Mouse (Mus musculus) neural tube, embryonic 14.5 days (tissue): ENCODE data around the gene Abcc5. TPM values are rescaled to one million over a fixed set of nuclear protein-coding genes. Genes with fewer than 3 reads are reported as not detected.

Experiments used
- ATAC-seq: fragments of 200-750 bp; cut with Nextera tagmentation; 2 replicates; pipeline ENCODE4 v1.8.0; 2017; ENCODE audit warnings: low read depth, mild to moderate bottlenecking, moderate TSS enrichment, moderate library complexity
- H3K27ac ChIP-seq: fragments of 300-500 bp; sonication (generic); 2 replicates; pipeline ENCODE4 v1.5.1; 2014; ENCODE audit warnings: low read depth, mild to moderate bottlenecking, control low read depth, low read length, moderate library complexity, mixed read lengths
- H3K27me3 ChIP-seq: fragments of 300-500 bp; sonication (generic); 2 replicates; pipeline ENCODE4 v1.6.1; 2014; ENCODE audit warnings: low read length; ENCODE audit not compliant: control insufficient read depth, insufficient read depth
- H3K36me3 ChIP-seq: fragments of 300-500 bp; sonication (generic); 2 replicates; pipeline ENCODE4 v1.6.1; 2014; ENCODE audit warnings: low read length, mixed read lengths; ENCODE audit not compliant: control insufficient read depth, insufficient read depth
- H3K4me1 ChIP-seq: fragments of 300-500 bp; sonication (generic); 2 replicates; pipeline ENCODE4 v1.6.1; 2014; ENCODE audit warnings: low read length; ENCODE audit not compliant: control insufficient read depth, insufficient read depth
- H3K4me2 ChIP-seq: fragments of 300-500 bp; sonication (generic); 2 replicates; pipeline ENCODE4 v1.6.1; 2014; ENCODE audit warnings: mild to moderate bottlenecking, low read depth, low read length, control low read depth
- H3K4me3 ChIP-seq: fragments of 300-500 bp; sonication (generic); 2 replicates; pipeline ENCODE4 v1.5.1; 2014; ENCODE audit warnings: low read depth, low read length, control low read depth, mixed read lengths
- H3K9ac ChIP-seq: fragments of 300-500 bp; sonication (generic); replicated peaks from 2 replicates; pipeline ENCODE4 v1.6.1; 2014; ENCODE audit warnings: low read depth, mild to moderate bottlenecking, control low read depth, low read length, mixed read lengths
- H3K9me3 ChIP-seq: fragments of 300-500 bp; sonication (generic); 2 replicates; pipeline ENCODE4 v1.6.1; 2016; ENCODE audit warnings: low read length; ENCODE audit not compliant: control insufficient read depth
- WGBS: fragments of 180-500 bp; shearing (Covaris S2); extraction: QIAGEN DNeasy Blood & Tissue Kit; methylation state at CpG from one replicate; pipeline ENCODE4 v1.1.7; 2014; 5-methylcytosine and 5-hydroxymethylcytosine counted together
- polyA plus RNA-seq: library from polyadenylated mRNA; unstranded; fragments of >200 nt; fragmentation: Nextera tagmentation; extraction: Ambion mirVana; gene quantifications from 2 replicates; pipeline ENCODE4 v1.2.1, GENCODE M21; 2014

Gene Abcc5
- polyA plus RNA-seq, 1 experiment from 2014 or later, result 173 TPM

- H3K4me3 ChIP-seq, result no peak overlapping the region
- H3K27ac ChIP-seq, result no peak overlapping the region
- H3K9ac ChIP-seq, result no peak overlapping the region
- WGBS, result 92% methylated on average over 2 of the region's 2 CpGs
- H3K4me2 ChIP-seq, result no peak overlapping the region
- no peaks in the 10 kb centered on the region for H3K36me3 ChIP-seq
- no peak for ATAC-seq
- no peaks in the 10 kb centered on the region for H3K9me3 ChIP-seq
- no peaks in the 10 kb centered on the region for H3K4me1 ChIP-seq
- H3K27me3 ChIP-seq, result no peaks in the 10 kb centered on the region
Measured at GRCm38 (mm10) chr16:20415211-20415610, 11.0 kb downstream of the Abcc5 start.

DNA sequence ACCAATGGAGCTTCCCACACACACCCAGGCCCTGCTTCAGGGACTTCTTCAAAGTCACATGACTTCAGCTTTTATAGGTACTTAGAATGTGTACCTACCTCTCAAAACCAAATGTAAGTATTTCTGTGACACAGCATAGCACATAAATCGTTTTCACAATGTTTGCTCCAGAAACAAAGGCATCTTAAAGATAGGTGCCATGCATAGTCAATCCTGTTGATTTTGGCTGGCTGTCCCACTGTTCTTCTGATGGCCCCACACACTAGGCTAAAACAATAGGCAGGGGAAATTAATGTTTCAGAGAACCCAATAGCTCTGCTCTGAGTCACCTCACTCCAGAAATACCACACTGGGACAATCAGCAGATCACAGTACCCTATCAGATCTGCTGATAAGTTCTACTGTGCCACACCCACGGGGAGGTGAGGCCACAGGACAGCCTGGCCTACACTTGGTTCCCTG, 12.3 kb downstream of the Abcc5 start:
- H3K4me1 ChIP-seq, result no peaks in the 10 kb centered on the region
- ATAC-seq, result no peak
- no peak overlapping the region for H3K9ac ChIP-seq
- no peak overlapping the region for H3K4me3 ChIP-seq
- no peak overlapping the region for H3K4me2 ChIP-seq
- no peaks in the 10 kb centered on the region for H3K27me3 ChIP-seq
- no peaks in the 10 kb centered on the region for H3K9me3 ChIP-seq
- no peaks in the 10 kb centered on the region for H3K36me3 ChIP-seq
- no peak overlapping the region for H3K27ac ChIP-seq
- WGBS, result 94% methylated on average over 2 of the region's 2 CpGs

GRCm38 (mm10) chr16:20411958-20412570, 14.1 kb downstream of the Abcc5 start:
- H3K9ac ChIP-seq, result no peak overlapping the region
- H3K27ac ChIP-seq, result no peak overlapping the region
- 0 out of 2 replicates have a peak, but pooled peaks cover 4% of the 10 kb centered on the region for H3K36me3 ChIP-seq
- no peak overlapping the region for H3K4me2 ChIP-seq
- H3K4me1 ChIP-seq, result no peaks in the 10 kb centered on the region
- no peak for ATAC-seq
- 74% methylated on average over 8 of the region's 8 CpGs for WGBS
- no peaks in the 10 kb centered on the region for H3K9me3 ChIP-seq
- no peaks in the 10 kb centered on the region for H3K27me3 ChIP-seq
- no peak overlapping the region for H3K4me3 ChIP-seq

- WGBS, result 89% methylated on average over 4 of the region's 4 CpGs
- no peak overlapping the region for H3K27ac ChIP-seq
- no peaks in the 10 kb centered on the region for H3K9me3 ChIP-seq
- no peak overlapping the region for H3K4me2 ChIP-seq
- ATAC-seq, result no peak
- H3K9ac ChIP-seq, result no peak overlapping the region
- H3K4me1 ChIP-seq, result no peaks in the 10 kb centered on the region
- H3K36me3 ChIP-seq, result peaks cover 42% of the 10 kb centered on the region
- no peaks in the 10 kb centered on the region for H3K27me3 ChIP-seq
- no peak overlapping the region for H3K4me3 ChIP-seq
Measured at GRCm38 (mm10) chr16:20405335-20405734, 20.9 kb downstream of the Abcc5 start.

GRCm38 (mm10) chr16:20403327-20403726, 22.9 kb downstream of the Abcc5 start:
- H3K4me3 ChIP-seq, result no peak overlapping the region
- no peak for ATAC-seq
- WGBS, result 96% methylated on average over 2 of the region's 2 CpGs
- H3K27me3 ChIP-seq, result no peaks in the 10 kb centered on the region
- no peak overlapping the region for H3K4me2 ChIP-seq
- H3K4me1 ChIP-seq, result no peaks in the 10 kb centered on the region
- H3K27ac ChIP-seq, result no peak overlapping the region
- H3K36me3 ChIP-seq, result peaks cover 59% of the 10 kb centered on the region
- no peaks in the 10 kb centered on the region for H3K9me3 ChIP-seq
- no peak overlapping the region for H3K9ac ChIP-seq

DNA sequence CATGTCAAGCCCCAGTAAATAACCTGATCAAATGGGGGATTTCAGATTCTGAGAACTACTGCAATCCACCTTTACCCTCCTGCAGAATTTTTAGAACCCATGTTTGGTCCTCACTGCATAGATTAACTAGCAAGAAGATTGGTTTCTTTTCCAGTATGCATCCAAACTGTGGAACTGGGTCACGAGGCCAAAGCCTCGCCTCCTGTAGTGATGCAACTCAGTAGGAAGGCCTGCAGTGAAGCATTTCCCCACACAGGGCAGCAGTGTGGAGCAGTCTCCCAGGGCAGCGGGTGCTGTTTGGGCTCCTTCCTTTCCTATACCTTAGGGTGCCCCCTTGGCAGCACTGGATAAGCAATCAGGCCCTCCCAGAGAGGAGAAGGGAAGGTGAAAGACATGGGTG, 24.6 kb downstream of the Abcc5 start:
- no peak overlapping the region for H3K4me3 ChIP-seq
- no peaks in the 10 kb centered on the region for H3K9me3 ChIP-seq
- H3K4me1 ChIP-seq, result no peaks in the 10 kb centered on the region
- H3K36me3 ChIP-seq, result peaks cover 63% of the 10 kb centered on the region
- no peak overlapping the region for H3K4me2 ChIP-seq
- no peak overlapping the region for H3K27ac ChIP-seq
- H3K9ac ChIP-seq, result no peak overlapping the region
- ATAC-seq, result no peak
- H3K27me3 ChIP-seq, result no peaks in the 10 kb centered on the region
- 88% methylated on average over 3 of the region's 3 CpGs for WGBS

DNA sequence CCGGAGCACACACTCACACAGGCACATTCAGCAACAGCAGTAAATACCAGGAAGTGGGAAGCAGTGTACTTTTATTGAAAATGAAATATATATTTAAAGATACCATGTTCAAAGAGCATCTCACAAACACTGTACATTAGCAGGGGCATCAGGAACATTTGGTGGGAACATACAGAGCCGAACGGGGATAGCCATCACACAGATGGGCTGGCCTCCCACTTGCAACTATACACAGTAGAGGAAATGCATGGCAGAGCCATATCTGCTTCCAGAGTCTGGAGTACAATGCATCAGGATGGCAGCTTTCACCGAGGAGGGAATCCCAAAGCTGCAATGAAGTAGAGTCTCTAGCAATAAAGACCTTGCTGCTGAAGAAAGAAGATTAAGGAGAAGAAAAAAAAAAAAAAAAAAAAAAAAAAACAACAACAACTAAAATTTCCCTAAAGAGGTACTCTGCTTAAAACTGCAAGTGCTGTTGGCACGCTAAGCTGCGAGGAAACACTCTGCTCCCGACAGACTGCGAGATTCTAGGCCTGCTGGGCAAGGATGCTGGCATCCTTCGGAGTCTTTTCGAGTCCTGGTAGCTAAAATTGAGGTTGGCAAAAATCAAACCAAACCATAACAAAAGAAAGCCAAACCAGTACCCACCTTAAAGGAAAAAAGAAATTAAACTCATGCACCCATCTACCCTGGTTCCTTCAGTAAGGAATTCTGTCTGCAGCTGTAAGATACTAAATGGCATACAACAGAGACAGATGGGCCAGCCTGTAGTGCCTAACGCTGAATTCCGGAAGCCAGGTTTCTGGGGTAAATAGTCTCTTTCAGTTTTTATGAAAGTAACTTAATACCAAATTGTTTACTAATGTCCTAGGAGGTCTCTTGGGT, 25.2 kb downstream of the Abcc5 start:
- H3K27me3 ChIP-seq, result no peaks in the 10 kb centered on the region
- H3K4me1 ChIP-seq, result no peaks in the 10 kb centered on the region
- H3K27ac ChIP-seq, result no peak overlapping the region
- 93% methylated on average over 12 of the region's 12 CpGs for WGBS
- H3K9ac ChIP-seq, result no peak overlapping the region
- H3K9me3 ChIP-seq, result no peaks in the 10 kb centered on the region
- no peak overlapping the region for H3K4me2 ChIP-seq
- H3K36me3 ChIP-seq, result peaks cover 63% of the 10 kb centered on the region
- H3K4me3 ChIP-seq, result no peak overlapping the region
- ATAC-seq, result no peak

- H3K27ac ChIP-seq, result no peak overlapping the region
- H3K9ac ChIP-seq, result no peak overlapping the region
- no peak overlapping the region for H3K4me2 ChIP-seq
- no peak overlapping the region for H3K4me3 ChIP-seq
- H3K9me3 ChIP-seq, result no peaks in the 10 kb centered on the region
- H3K4me1 ChIP-seq, result no peaks in the 10 kb centered on the region
- no peaks in the 10 kb centered on the region for H3K27me3 ChIP-seq
- 93% methylated on average over 10 of the region's 10 CpGs for WGBS
- ATAC-seq, result no peak
- peaks cover 47% of the 10 kb centered on the region for H3K36me3 ChIP-seq
Measured at GRCm38 (mm10) chr16:20396851-20397250, 29.3 kb downstream of the Abcc5 start.

- Histone ChIP-seq H3K4me1 (no peaks in the 10 kb centered on the region), H3K4me3 (no peak overlapping the region), H3K36me3 (peaks cover 40% of the 10 kb centered on the region), H3K9me3 (no peaks in the 10 kb centered on the region), H3K27ac (no peak overlapping the region), H3K4me2 (no peak overlapping the region), H3K27me3 (no peaks in the 10 kb centered on the region), H3K9ac (no peak overlapping the region)
- no peak for ATAC-seq
- WGBS, result 91% methylated on average over 11 of the region's 11 CpGs
Measured at GRCm38 (mm10) chr16:20395216-20395907, 30.8 kb downstream of the Abcc5 start.
